Mouse (Mus musculus) lung, postnatal 14 days (tissue): ENCODE data around the gene Mllt11.
"Not testable (repeated sequence)": the region's sequence is repeated elsewhere in the genome, so short reads cannot be mapped to it uniquely, and the experiment has no call there.

Source experiments
- DNase-seq: peaks from one replicate; pipeline ENCODE4 v3.0.0; 2021

Gene Mllt11

GRCm38 (mm10) chr3:95216655-95217254 lies 15.2 kb downstream of the Mllt11 start:
- DNase-seq, result no peak

- DNase-seq, result no peak
Measured at GRCm38 (mm10) chr3:95213609-95213975, 18.4 kb downstream of the Mllt11 start.

GRCm38 (mm10) chr3:95212889-95213608 lies 18.9 kb downstream of the Mllt11 start:
- not testable (repeated sequence) for DNase-seq

- DNase-seq, result no peak
Measured at GRCm38 (mm10) chr3:95210585-95210984, 21.4 kb downstream of the Mllt11 start.

GRCm38 (mm10) chr3:95208286-95208685 lies 23.7 kb downstream of the Mllt11 start:
- DNase-seq, result no peak

GRCm38 (mm10) chr3:95203880-95204279 lies 28.1 kb downstream of the Mllt11 start:
- no peak for DNase-seq

- no peak for DNase-seq
Measured at GRCm38 (mm10) chr3:95200562-95200961, 31.4 kb downstream of the Mllt11 start.

- no peak for DNase-seq
Measured at GRCm38 (mm10) chr3:95200132-95200531, 31.8 kb downstream of the Mllt11 start.

- DNase-seq, result no peak
Measured at GRCm38 (mm10) chr3:95199101-95199500, 32.9 kb downstream of the Mllt11 start.

- DNase-seq, result no peak
Measured at GRCm38 (mm10) chr3:95195772-95196171, 36.2 kb downstream of the Mllt11 start.

GRCm38 (mm10) chr3:95194721-95195135 lies 37.2 kb downstream of the Mllt11 start:
- no peak for DNase-seq

GRCm38 (mm10) chr3:95186888-95187287 lies 45.1 kb downstream of the Mllt11 start:
- DNase-seq, result no peak

GRCm38 (mm10) chr3:95186100-95186499 lies 45.9 kb downstream of the Mllt11 start:
- DNase-seq, result no peak

GRCm38 (mm10) chr3:95184796-95185577 lies 47.0 kb downstream of the Mllt11 start:
- DNase-seq, result no peak

GRCm38 (mm10) chr3:95181841-95182240 lies 50.1 kb downstream of the Mllt11 start:
- DNase-seq, result no peak

GRCm38 (mm10) chr3:95179890-95180289 lies 52.1 kb downstream of the Mllt11 start:
- no peak for DNase-seq

- DNase-seq, result no peak
Measured at GRCm38 (mm10) chr3:95178948-95179347, 53.0 kb downstream of the Mllt11 start.

- DNase-seq, result no peak
Measured at GRCm38 (mm10) chr3:95177583-95177982, 54.4 kb downstream of the Mllt11 start.

- no peak for DNase-seq
Measured at GRCm38 (mm10) chr3:95176500-95176899, 55.5 kb downstream of the Mllt11 start.

- peak; percentile 93 for DNase-seq
Measured at GRCm38 (mm10) chr3:95174011-95174592, 57.9 kb downstream of the Mllt11 start.

GRCm38 (mm10) chr3:95173256-95173949 lies 58.6 kb downstream of the Mllt11 start:
- peak; percentile 19 for DNase-seq

GRCm38 (mm10) chr3:95172526-95173255 lies 59.3 kb downstream of the Mllt11 start:
- DNase-seq, result no peak
